In genomic region chr5:133935451-133935850, GRCm38 (mm10) we compare ENCODE assay signal across 22 mouse cellular contexts.
A peak's percentile ranks its signal among the peaks of the same experiment; 100 is the strongest.
DNase-seq lines count a peak whose midpoint lies in the region; ATAC-seq and TF ChIP-seq lines count a peak whose summit lies in the region.
"Had no signal": no experiment of that assay in that cellular context is flagged by ENCODE, and none has a peak within 500 bp of the region (broad histone marks: within the 10 kb centered on the region; RNA-seq: fewer than 3 reads in every experiment).

No protein-coding gene starts in this region.

- TF ChIP-seq POLR2A in cerebellum, adult 2 months (IDR thresholded peaks at IDR 0.05; ENCODE audit: borderline replicate concordance, insufficient read depth, low read length): no peak

- H3K27ac ChIP-seq in cerebellum, adult 2 months (ENCODE audit: insufficient read depth, low read length): peak overlapping the region; percentile 89
- H3K27ac ChIP-seq in embryonic facial prominence, embryonic 10.5 days (replicated peaks): no peak overlapping the region
- H3K27ac ChIP-seq: embryonic facial prominence, embryonic 13.5 days; forebrain, embryonic 12.5 days; heart, adult 2 months; heart, embryonic 15.5 days; hindbrain, embryonic 13.5 days; hindbrain, postnatal 0 days had no signal

- H3K36me3 ChIP-seq in embryonic facial prominence, embryonic 10.5 days (replicated peaks): no peaks in the 10 kb centered on the region
- H3K36me3 ChIP-seq: embryonic facial prominence, embryonic 13.5 days; forebrain, embryonic 12.5 days; heart, embryonic 15.5 days; hindbrain, embryonic 13.5 days had no signal

- ATAC-seq in megakaryocyte, adult 5-6 weeks (ENCODE audit: poor library complexity, severe bottlenecking): no peak
- ATAC-seq: activated CD4-positive, CD25-positive, alpha-beta regulatory T cell, adult 4 months; forebrain, embryonic 16.5 days; hindbrain, postnatal 0 days; Patski had no signal

- intact Hi-C loops in left cerebral cortex, postnatal 36 days (cut with DNase I): no loop called here
- intact Hi-C loops in left cerebral cortex, postnatal 4 days (cut with DNase I): no loop called here

- no peaks in the 10 kb centered on the region for H3K9me3 ChIP-seq in embryonic facial prominence, embryonic 10.5 days
- H3K9me3 ChIP-seq: embryonic facial prominence, embryonic 13.5 days; forebrain, embryonic 12.5 days; heart, embryonic 15.5 days; hindbrain, embryonic 13.5 days had no signal

- peaks cover 39% of the 10 kb centered on the region for H3K4me1 ChIP-seq in cerebellum, adult 2 months (ENCODE audit: control insufficient read depth, insufficient read depth, low read length)
- peaks cover 4% of the 10 kb centered on the region; the same call in 1 of the 2 replicates for H3K4me1 ChIP-seq in embryonic facial prominence, embryonic 10.5 days
- H3K4me1 ChIP-seq: heart, embryonic 15.5 days had no signal

- TF ChIP-seq CTCF in cerebellum, adult 2 months (IDR thresholded peaks at IDR 0.05; ENCODE audit: borderline replicate concordance, insufficient read depth, low read depth, low read length): no peak

- H3K27me3 ChIP-seq in cerebellum, adult 2 months (ENCODE audit: control insufficient read depth, insufficient read depth, low read length): no peaks in the 10 kb centered on the region
- H3K27me3 ChIP-seq in embryonic facial prominence, embryonic 10.5 days (replicated peaks; ENCODE audit: low read depth, poor library complexity, severe bottlenecking): 0 out of 2 replicates have a peak, but pooled peaks cover 6% of the 10 kb centered on the region
- H3K27me3 ChIP-seq: CH12.LX; embryonic facial prominence, embryonic 13.5 days; heart, embryonic 15.5 days; Patski had no signal

- peak; percentile 62 to 75 for DNase-seq in cerebellum, adult 2 months
- no peak for DNase-seq in cerebellum, adult 11 months
- DNase-seq in left cerebral cortex, postnatal 36 days (ENCODE audit: low spot score in 2 of 2): peak; percentile 12 to 21
- DNase-seq in left cerebral cortex, postnatal 4 days: no peak
- DNase-seq in cerebellum, postnatal 10 days: peak; percentile 57 to 62
- no peak for DNase-seq in embryonic facial prominence, embryonic 10.5 days (ENCODE audit: low spot score)
- DNase-seq: adrenal gland, adult 2 months; adrenal gland, postnatal 25 days; gastrocnemius, postnatal 14 days; heart, adult 2 months; heart, postnatal 14 days; kidney, adult 11 months had no signal

- WGBS in cerebellum, adult 2 months: 16% methylated on average over 6 of the region's 6 CpGs
- 93% methylated on average over 6 of the region's 6 CpGs for WGBS in embryonic facial prominence, embryonic 10.5 days

- H3K4me3 ChIP-seq in cerebellum, adult 2 months (replicated peaks; ENCODE audit: insufficient read depth, low read depth, low read length): no peak overlapping the region
- H3K4me3 ChIP-seq in embryonic facial prominence, embryonic 10.5 days: no peak overlapping the region
- H3K4me3 ChIP-seq: embryonic facial prominence, embryonic 13.5 days; forebrain, embryonic 12.5 days; heart, adult 2 months; heart, embryonic 15.5 days; hindbrain, embryonic 13.5 days had no signal

Comparison
In these comparisons a context has a peak if more than half of its experiments do, and no peak if none do; other contexts are left out.
1. DNase-seq: peak in cerebellum, adult 2 months (2 of 2), left cerebral cortex, postnatal 36 days (2 of 2) and cerebellum, postnatal 10 days (2 of 2); none in cerebellum, adult 11 months (single experiment), left cerebral cortex, postnatal 4 days (single experiment) and embryonic facial prominence, embryonic 10.5 days (single experiment).